Mouse (Mus musculus): Measurements from ENCODE around the gene Hrc.

Gene Hrc

DNA sequence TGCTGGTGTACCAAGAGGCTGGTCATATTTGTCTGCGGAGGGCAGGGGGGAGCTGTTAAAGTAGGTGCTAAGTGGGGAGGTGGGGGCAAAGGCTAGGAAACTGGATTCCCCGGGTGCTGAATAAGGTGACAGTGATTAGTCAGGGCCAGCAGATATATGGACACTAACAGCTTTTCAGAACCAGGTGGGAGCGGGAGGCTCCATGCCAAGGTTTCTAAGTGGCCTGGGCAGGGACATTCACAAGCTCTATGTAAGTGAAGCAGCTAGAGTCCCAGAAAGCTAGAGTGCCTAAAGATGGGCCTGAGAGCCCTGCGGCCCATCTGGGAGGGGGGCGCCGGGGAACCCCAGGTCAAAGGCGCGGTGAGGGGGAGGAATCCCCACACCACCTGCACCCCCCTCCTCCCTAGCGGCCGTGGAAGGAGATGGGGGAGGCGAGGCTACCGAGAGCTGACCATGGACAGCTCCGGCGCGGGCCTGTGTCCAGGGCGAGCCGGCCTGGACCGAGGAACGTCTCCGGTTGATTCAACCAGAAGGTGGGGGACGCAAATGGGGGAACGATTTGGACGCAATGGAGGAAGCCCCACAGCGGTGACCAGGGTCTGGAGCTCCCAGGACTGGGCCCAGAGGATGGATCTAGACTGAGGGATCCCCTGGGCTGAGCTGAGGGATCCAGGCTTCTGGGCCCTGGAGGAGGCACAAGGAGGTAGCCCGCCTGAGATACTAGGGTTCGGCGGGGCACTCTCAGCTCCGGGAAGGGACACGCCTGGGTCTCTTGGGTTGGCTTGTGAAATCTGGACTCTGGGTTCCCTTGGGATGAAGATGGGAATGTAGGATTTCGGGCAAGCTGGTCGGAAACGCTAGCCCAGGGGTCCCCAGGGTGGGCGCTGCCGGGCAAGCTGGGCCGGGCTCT, 30.9 kb downstream of the Hrc start:
- peak; percentile 50 for DNase-seq (ENCODE audit: low spot score)

DNA sequence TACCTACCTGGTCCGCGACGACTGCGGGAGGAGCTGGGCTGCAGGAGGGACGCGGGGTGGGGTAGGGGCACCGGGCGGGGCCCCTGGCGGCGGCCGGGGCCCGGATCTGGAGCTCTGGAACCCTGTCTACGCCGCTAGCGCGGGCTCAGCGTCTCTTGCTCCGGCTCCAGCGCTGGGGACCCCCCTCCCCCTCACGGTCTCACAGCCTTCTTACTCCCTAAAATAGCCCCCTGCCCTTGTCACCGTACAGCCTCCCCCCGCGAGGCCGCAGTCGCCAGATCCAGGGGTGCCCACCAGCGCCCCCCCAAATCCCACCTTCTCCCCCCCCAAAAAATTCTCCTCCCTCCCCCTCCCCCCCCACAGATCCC, 31.5 kb downstream of the Hrc start, which contains the start of gene Ppfia3:
Gene Ppfia3 (minus strand): TSS at position 368 of the 368 bp plus-strand sequence.
- no peak for DNase-seq (ENCODE audit: low spot score)

DNA sequence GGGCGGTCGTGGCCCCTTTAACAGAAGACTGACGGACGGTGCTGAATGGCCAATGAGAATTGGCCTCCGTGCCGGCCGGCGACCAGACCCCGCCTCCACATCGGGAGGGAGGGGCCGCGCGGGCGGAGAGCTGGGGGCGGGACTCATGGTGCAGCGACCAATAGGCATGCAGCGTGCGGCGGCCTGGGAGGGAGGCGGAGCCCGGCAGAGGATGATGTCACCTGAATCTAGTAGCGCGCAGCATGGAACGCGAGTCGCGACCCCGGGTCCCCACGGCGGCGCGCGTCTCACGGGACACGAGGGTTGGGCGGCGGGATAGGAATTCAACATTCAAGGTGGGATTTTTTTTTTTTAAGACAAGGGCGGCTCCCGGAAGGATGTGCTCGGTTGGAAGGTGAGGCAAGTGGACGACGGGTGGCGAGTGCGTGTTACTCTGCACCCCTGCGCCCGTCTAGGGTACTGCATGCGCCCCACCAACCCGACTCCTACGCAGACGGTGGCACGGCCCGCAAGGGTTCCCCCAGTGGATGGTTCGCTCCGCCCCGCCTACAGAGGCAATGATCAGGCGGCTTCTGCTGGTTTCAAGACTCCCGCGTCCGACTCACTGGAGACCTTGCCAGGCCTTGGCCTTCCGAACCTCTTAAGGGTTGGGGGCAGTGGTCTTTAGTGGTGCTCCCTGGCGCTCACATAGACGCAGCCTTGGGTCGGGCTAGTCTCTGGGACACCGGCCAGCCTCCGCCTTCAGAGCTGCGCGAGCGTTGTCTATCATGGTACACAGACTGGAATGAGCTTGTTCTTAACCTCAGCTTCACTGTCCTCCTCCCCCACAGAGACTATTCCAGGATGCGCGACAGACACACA, 32.2 kb downstream of the Hrc start:
- DNase-seq (ENCODE audit: low spot score): peak; percentile 97

DNA sequence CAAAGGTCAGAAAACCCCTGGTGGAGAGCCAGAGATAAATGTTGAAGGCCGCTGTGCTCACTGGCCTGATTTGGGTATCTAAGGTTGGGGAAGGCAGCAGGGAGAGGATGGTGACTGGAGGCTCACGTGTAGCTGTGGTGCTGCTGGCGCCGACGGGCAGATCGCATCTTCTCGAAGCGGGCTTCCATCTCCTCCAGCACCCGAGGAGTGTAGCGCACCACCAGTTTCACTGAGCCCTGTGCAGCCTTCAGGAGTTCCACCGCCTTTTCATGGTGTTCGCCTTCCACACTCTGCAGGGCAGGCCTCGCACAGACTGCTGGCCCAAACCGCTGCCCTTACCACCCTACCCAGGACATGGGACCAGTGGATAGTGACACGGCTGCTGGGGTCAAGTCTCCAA, 33.1 kb downstream of the Hrc start:
- no peak for DNase-seq (ENCODE audit: low spot score)

DNA sequence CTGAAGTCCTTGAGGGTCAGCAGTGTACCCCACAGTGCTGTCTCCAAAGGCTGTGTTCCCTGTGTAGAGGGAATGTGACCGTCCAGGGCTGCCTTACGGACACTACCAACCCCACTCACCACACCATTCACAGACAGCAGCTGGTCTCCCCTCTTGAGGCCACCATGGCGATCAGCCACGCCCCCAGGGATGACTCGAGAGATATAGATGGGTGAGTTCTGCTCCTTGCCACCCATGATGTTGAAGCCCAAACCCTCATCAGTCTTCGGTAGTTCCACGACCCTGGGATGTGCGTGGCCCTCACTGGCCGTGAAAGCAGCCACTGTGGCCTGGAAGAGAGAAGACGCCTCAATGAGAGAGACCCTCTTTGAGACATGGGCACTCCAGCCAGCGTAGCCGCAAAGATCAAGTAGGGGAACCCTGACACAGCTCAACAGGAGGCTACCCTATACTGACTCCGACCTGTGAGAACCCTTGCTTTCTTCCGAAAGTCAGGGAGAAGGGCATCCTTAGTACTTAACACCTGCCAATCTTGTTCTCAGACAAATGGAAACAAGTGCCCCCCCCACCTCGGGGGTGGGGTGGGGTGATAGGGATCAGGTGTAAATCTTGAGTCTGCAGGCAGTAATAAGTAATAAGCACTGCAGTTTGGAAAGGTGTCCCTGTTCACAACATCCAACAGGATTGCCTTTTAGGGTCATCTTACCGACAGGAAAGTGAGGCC, 34.1 kb downstream of the Hrc start:
- DNase-seq (ENCODE audit: low spot score): no peak

GRCm38 (mm10) chr7:45369836-45370474, 34.9 kb downstream of the Hrc start:
- DNase-seq (ENCODE audit: low spot score): peak; percentile 28

GRCm38 (mm10) chr7:45370475-45371311, 35.6 kb downstream of the Hrc start, which contains the start of gene Lin7b:
Gene Lin7b, minus strand, starts transcription at chr7:45370583.
- peak; percentile 74 for DNase-seq (ENCODE audit: low spot score)

GRCm38 (mm10) chr7:45372371-45372770, 37.3 kb downstream of the Hrc start:
- no peak for DNase-seq (ENCODE audit: low spot score)

DNA sequence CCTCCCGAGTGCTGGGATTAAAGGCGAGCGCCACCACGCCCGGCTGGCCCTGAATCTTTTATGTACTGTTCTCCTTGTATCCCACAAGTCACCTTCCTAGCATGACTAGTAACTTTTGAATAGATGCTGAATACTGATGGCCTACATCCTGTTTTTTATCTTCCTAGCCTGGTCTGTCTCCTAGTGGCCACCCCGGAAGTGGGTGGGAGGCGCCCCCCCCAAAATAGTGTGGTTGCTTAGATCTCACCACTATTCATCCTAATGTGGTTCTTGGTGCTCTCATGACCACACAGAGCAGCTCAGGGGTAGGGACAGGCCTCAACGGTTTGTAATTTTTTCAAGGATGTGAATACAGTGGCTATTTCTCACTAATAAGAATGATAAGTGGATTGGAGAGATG, 39.5 kb downstream of the Hrc start:
- no peak for DNase-seq (ENCODE audit: low spot score)

DNA sequence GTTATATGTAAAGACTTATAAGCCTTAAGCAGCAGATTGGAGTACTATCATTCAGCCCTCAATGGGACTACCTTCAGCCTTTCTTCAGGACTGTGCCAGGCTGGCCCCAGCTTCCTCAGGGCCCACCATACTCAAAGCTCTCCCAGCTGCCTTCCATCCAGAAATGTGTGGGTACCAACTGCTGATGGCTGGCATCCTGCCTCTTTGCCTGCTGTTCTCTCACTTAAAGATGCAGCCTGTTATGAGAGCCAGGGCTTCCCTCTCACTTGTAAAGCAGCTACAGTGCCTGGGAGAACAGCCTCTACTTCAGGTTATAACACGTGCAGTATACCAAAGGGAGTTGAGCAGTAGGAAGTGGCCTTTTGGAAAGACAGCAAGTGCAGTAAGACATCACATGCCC, 41.0 kb downstream of the Hrc start:
- no peak for DNase-seq (ENCODE audit: low spot score)

DNA sequence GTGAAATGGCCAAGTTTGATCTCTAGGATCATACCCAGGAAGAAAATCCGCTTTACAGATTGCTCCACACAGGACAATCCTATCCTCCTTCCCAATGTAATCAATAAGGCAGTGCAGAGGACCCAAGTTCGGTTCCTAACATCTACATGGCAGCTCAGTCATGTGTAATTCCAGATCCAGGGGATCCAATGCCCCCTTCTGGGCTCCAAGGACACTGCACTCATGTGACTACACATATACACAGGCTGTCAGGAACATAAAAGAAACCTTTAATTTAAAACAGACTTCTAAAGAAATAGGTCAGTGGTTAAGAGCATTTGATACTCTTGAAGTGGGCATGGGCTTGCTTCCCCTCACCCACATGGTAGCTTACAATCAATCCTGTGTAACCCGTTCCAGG, 51.0 kb downstream of the Hrc start:
- no peak for DNase-seq (ENCODE audit: low spot score)

Data from ovary, postnatal 14 days (tissue).